Mouse (Mus musculus) MEL (cell line): ENCODE results near the gene Pip5k1c. TPM values are rescaled to one million over a fixed set of nuclear protein-coding genes. Genes with fewer than 3 reads are reported as not detected.

Experiments
- DNase-seq: peaks from one replicate; pipeline ENCODE4 v3.0.0; 2011; ENCODE audit warnings: low read depth, low spot score
- H3K27ac ChIP-seq: 2 replicates; pipeline ENCODE4 v1.5.1; 2012; ENCODE audit warnings: low read depth, mild to moderate bottlenecking, control low read depth, low read length, moderate library complexity; ENCODE audit not compliant: control insufficient read depth
- H3K27me3 ChIP-seq, 2 experiments: fragments of 150-350 bp in 1 of 2; sonication (generic) in 1 of 2; 2 replicates each; pipeline ENCODE4 v1.6.1; 2012; ENCODE audit warnings: low read length in 2 of 2, mild to moderate bottlenecking in 2 of 2, improper control_type of control experiment in 1 of 2, moderate library complexity in 1 of 2; ENCODE audit not compliant: insufficient read depth in 2 of 2, control insufficient read depth in 1 of 2
- H3K36me3 ChIP-seq, 2 experiments: 2 replicates each; pipeline ENCODE4 v1.6.1; 2012 to 2014; ENCODE audit warnings: low read length in 2 of 2, improper control_type of control experiment in 1 of 2, inconsistent platforms in 1 of 2, mild to moderate bottlenecking in 1 of 2; ENCODE audit not compliant: insufficient read depth in 2 of 2, control insufficient read depth in 1 of 2
- H3K4me1 ChIP-seq, 2 experiments: fragments of 150-350 bp in 1 of 2; sonication (generic) in 1 of 2; 2 replicates each; pipeline ENCODE4 v1.6.1; 2012; ENCODE audit warnings: low read length in 2 of 2, improper control_type of control experiment in 1 of 2, mild to moderate bottlenecking in 1 of 2; ENCODE audit not compliant: insufficient read depth in 2 of 2, control insufficient read depth in 1 of 2
- H3K4me3 ChIP-seq, 2 experiments: fragments of 150-350 bp in 1 of 2; sonication (generic) in 1 of 2; 2 replicates each; pipeline ENCODE4 v1.5.1; 2012; ENCODE audit warnings: low read depth in 2 of 2, low read length in 2 of 2, mild to moderate bottlenecking in 2 of 2, moderate library complexity in 2 of 2, control low read depth in 1 of 2, improper control_type of control experiment in 1 of 2; ENCODE audit not compliant: control insufficient read depth in 1 of 2, insufficient read depth in 1 of 2
- H3K79me2 ChIP-seq: 2 replicates; pipeline ENCODE4 v1.6.1; 2012; ENCODE audit warnings: mild to moderate bottlenecking, low read length, moderate library complexity; ENCODE audit not compliant: control insufficient read depth, poor library complexity, insufficient read depth
- H3K9ac ChIP-seq: 2 replicates; pipeline ENCODE4 v1.6.1; 2012; ENCODE audit warnings: low read depth, mild to moderate bottlenecking, control low read depth, low read length, moderate library complexity; ENCODE audit not compliant: control insufficient read depth, poor library complexity, severe bottlenecking
- H3K9me3 ChIP-seq: fragments of 150-350 bp; sonication (generic); replicated peaks from 2 replicates; pipeline ENCODE4 v1.6.1; 2012; ENCODE audit warnings: mild to moderate bottlenecking, low read length, improper control_type of control experiment, moderate library complexity; ENCODE audit not compliant: insufficient read depth
- CHD1 ChIP-seq: IDR thresholded peaks from 2 replicates; pipeline ENCODE4 v1.6.1; 2012; ENCODE audit warnings: low read depth, mild to moderate bottlenecking, inconsistent platforms, low read length, improper control_type of control experiment
- CHD2 ChIP-seq: IDR thresholded peaks from 2 replicates; pipeline ENCODE4 v1.6.1; 2011; ENCODE audit warnings: low read length, improper control_type of control experiment
- E2F4 ChIP-seq: IDR thresholded peaks from 2 replicates; pipeline ENCODE4 v1.6.1; 2011; ENCODE audit warnings: low read depth, low read length, improper control_type of control experiment, borderline replicate concordance
- ELF1 ChIP-seq: IDR thresholded peaks from 2 replicates; pipeline ENCODE4 v1.6.1; 2014; ENCODE audit warnings: low read depth, mild to moderate bottlenecking, inconsistent platforms, low read length, improper control_type of control experiment, moderate library complexity
- EP300 ChIP-seq, 2 experiments: IDR thresholded peaks; 2 replicates each; pipeline ENCODE4 v1.6.1; 2011; ENCODE audit warnings: improper control_type of control experiment in 2 of 2, low read length in 2 of 2, low read depth in 1 of 2, mild to moderate bottlenecking in 1 of 2
- GATA1 ChIP-seq: IDR thresholded peaks from 2 replicates; pipeline ENCODE4 v1.6.1; 2011; ENCODE audit warnings: low read depth, low read length, improper control_type of control experiment
- HCFC1 ChIP-seq: IDR thresholded peaks from 2 replicates; pipeline ENCODE4 v1.6.1; 2012; ENCODE audit warnings: low read depth, mild to moderate bottlenecking, inconsistent platforms, low read length, improper control_type of control experiment, moderate library complexity
- JUND ChIP-seq: IDR thresholded peaks from 2 replicates; pipeline ENCODE4 v1.6.1; 2011; ENCODE audit warnings: low read depth, mild to moderate bottlenecking, improper control_type of control experiment, low read length
- KAT2A ChIP-seq: conservative IDR thresholded peaks from 2 replicates; pipeline ENCODE4 v1.6.1; 2012; ENCODE audit warnings: low read depth, low read length, improper control_type of control experiment, inconsistent platforms
- MAX ChIP-seq: IDR thresholded peaks from 2 replicates; pipeline ENCODE4 v1.6.1; 2011; ENCODE audit warnings: low read length, improper control_type of control experiment
- MAZ ChIP-seq: IDR thresholded peaks from 2 replicates; pipeline ENCODE4 v1.6.1; 2012; ENCODE audit warnings: low read depth, mild to moderate bottlenecking, inconsistent platforms, low read length, improper control_type of control experiment
- MEF2A ChIP-seq: IDR thresholded peaks from 2 replicates; pipeline ENCODE4 v1.6.1; 2014; ENCODE audit warnings: low read depth, mild to moderate bottlenecking, inconsistent platforms, low read length, improper control_type of control experiment; ENCODE audit not compliant: poor library complexity, insufficient replicate concordance, severe bottlenecking; ENCODE audit errors: extremely low read depth
- MXI1 ChIP-seq: IDR thresholded peaks from 2 replicates; pipeline ENCODE4 v1.6.1; 2011; ENCODE audit warnings: mild to moderate bottlenecking, low read depth, low read length, improper control_type of control experiment
- MYB ChIP-seq: IDR thresholded peaks from 2 replicates; pipeline ENCODE4 v1.6.1; 2011; ENCODE audit warnings: mild to moderate bottlenecking, low read depth, low read length, improper control_type of control experiment
- MYC ChIP-seq: IDR thresholded peaks from 2 replicates; pipeline ENCODE4 v1.6.1; 2011; ENCODE audit warnings: low read depth, mild to moderate bottlenecking, low read length, improper control_type of control experiment, moderate library complexity
- POLR2A ChIP-seq, 2 experiments: IDR thresholded peaks; 2 replicates each; pipeline ENCODE4 v1.6.1; 2011 to 2012; ENCODE audit warnings: low read length in 2 of 2, mild to moderate bottlenecking in 2 of 2, control low read depth in 1 of 2, improper control_type of control experiment in 1 of 2, low read depth in 1 of 2, moderate library complexity in 1 of 2; ENCODE audit not compliant: control insufficient read depth in 1 of 2, insufficient read depth in 1 of 2, poor library complexity in 1 of 2
- POLR2AphosphoS2 ChIP-seq: IDR thresholded peaks from 2 replicates; pipeline ENCODE4 v1.6.1; 2011; ENCODE audit warnings: low read length, improper control_type of control experiment
- POLR2AphosphoS5 ChIP-seq: IDR thresholded peaks from 2 replicates; pipeline ENCODE4 v1.6.1; 2012; ENCODE audit warnings: low read depth, borderline replicate concordance, mild to moderate bottlenecking, inconsistent platforms, low read length, moderate library complexity, mixed read lengths
- RAD21 ChIP-seq: IDR thresholded peaks from 2 replicates; pipeline ENCODE4 v1.6.1; 2011; ENCODE audit warnings: mild to moderate bottlenecking, low read depth, low read length, improper control_type of control experiment
- RCOR1 ChIP-seq: IDR thresholded peaks from 2 replicates; pipeline ENCODE4 v1.6.1; 2012; ENCODE audit warnings: low read depth, mild to moderate bottlenecking, inconsistent platforms, low read length, improper control_type of control experiment
- TAL1 ChIP-seq: IDR thresholded peaks from 2 replicates; pipeline ENCODE4 v1.6.1; 2012; ENCODE audit warnings: mild to moderate bottlenecking, inconsistent platforms, low read length, moderate library complexity, mixed read lengths
- UBTF ChIP-seq: IDR thresholded peaks from 2 replicates; pipeline ENCODE4 v1.6.1; 2012; ENCODE audit warnings: low read depth, mild to moderate bottlenecking, inconsistent platforms, low read length, improper control_type of control experiment, moderate library complexity, borderline replicate concordance; ENCODE audit not compliant: insufficient read depth
- USF1 ChIP-seq: IDR thresholded peaks from 2 replicates; pipeline ENCODE4 v1.6.1; 2014; ENCODE audit warnings: low read depth, mild to moderate bottlenecking, inconsistent platforms, low read length, improper control_type of control experiment, moderate library complexity
- USF2 ChIP-seq, 2 experiments: IDR thresholded peaks; 2 replicates each; pipeline ENCODE4 v1.6.1; 2011 to 2012; ENCODE audit warnings: improper control_type of control experiment in 2 of 2, low read length in 2 of 2, borderline replicate concordance in 1 of 2, inconsistent platforms in 1 of 2, low read depth in 1 of 2, mild to moderate bottlenecking in 1 of 2; ENCODE audit not compliant: insufficient read depth in 1 of 2
- ZC3H11A ChIP-seq: IDR thresholded peaks from 2 replicates; pipeline ENCODE4 v1.6.1; 2012; ENCODE audit warnings: low read depth, mild to moderate bottlenecking, inconsistent platforms, low read length, improper control_type of control experiment
- ZKSCAN1 ChIP-seq: IDR thresholded peaks from 2 replicates; pipeline ENCODE4 v1.6.1; 2012; ENCODE audit warnings: low read depth, mild to moderate bottlenecking, inconsistent platforms, low read length, improper control_type of control experiment, moderate library complexity
- ZMIZ1 ChIP-seq: IDR thresholded peaks from 2 replicates; pipeline ENCODE4 v1.6.1; 2012; ENCODE audit warnings: low read depth, mild to moderate bottlenecking, inconsistent platforms, low read length, improper control_type of control experiment, moderate library complexity
- ZNF384 ChIP-seq: IDR thresholded peaks from 2 replicates; pipeline ENCODE4 v1.6.1; 2012; ENCODE audit warnings: low read depth, mild to moderate bottlenecking, inconsistent platforms, low read length, improper control_type of control experiment
- polyA plus RNA-seq, 2 experiments: library from polyadenylated mRNA; stranded (reverse) in 1 of 2; unstranded in 1 of 2; fragments of >175 nt in 1 of 2; fragments of >200 nt in 1 of 2; gene quantifications; 2 replicates each; pipeline versions ENCODE4 v1.2.1 to v1.2.4; 2012; ENCODE audit warnings: low replicate concordance in 2 of 2, low read depth in 1 of 2; ENCODE audit not compliant: insufficient read length in 2 of 2, insufficient read depth in 1 of 2, missing spikeins in 1 of 2
- total RNA-seq: library from RNA; depleted of rRNA; stranded (reverse); fragments of 300-350 nt; gene quantifications from 2 replicates; pipeline ENCODE4 v1.2.3, GENCODE M21; 2012

Pip5k1c gene
- total and polyA plus RNA-seq, 3 experiments, result 14.4 to 40.5 TPM; not detected in 1

GRCm38 (mm10) chr10:81355533-81355932 is 62.8 kb downstream of the Pip5k1c start:
- TF ChIP-seq POLR2A (IDR thresholded peaks at IDR 0.05; ENCODE audit: control insufficient read depth in 1 of 2, insufficient read depth in 1 of 2, low read depth in 1 of 2, low read length in 2 of 2, poor library complexity in 1 of 2) (no peak), GATA1 (peak; percentile 51; the same call in 1 of the 2 replicates), MAZ (no peak), ZNF384 (no peak), ZC3H11A (no peak), MYB (no peak), MAX (no peak), KAT2A (no peak), RCOR1 (peak; percentile 75), HCFC1 (no peak)
- H3K36me3 ChIP-seq, result peaks cover 0 to 24% of the 10 kb centered on the region in 2 experiments; a peak in 3 of 4 replicates
- peaks cover 3 to 33% of the 10 kb centered on the region in 2 experiments; a peak in 3 of 4 replicates for H3K4me1 ChIP-seq
- H3K27me3 ChIP-seq, result no peaks in the 10 kb centered on the region
- H3K9ac ChIP-seq, result no peak overlapping the region; the same call in 1 of the 2 replicates
- peaks cover 27% of the 10 kb centered on the region for H3K79me2 ChIP-seq
- DNase-seq, result no peak
- H3K27ac ChIP-seq, result peak overlapping the region; percentile 96
- H3K4me3 ChIP-seq, result no peak overlapping the region
- H3K9me3 ChIP-seq, result no peaks in the 10 kb centered on the region

- no peaks in the 10 kb centered on the region for H3K27me3 ChIP-seq
- H3K79me2 ChIP-seq, result peaks cover 27% of the 10 kb centered on the region
- H3K27ac ChIP-seq, result peak overlapping the region; percentile 96
- H3K36me3 ChIP-seq, result peaks cover 0 to 21% of the 10 kb centered on the region in 2 experiments; a peak in 3 of 4 replicates
- peak; percentile 94 for DNase-seq
- peak overlapping the region; percentile 62 to 68 for H3K4me3 ChIP-seq
- H3K9me3 ChIP-seq, result no peaks in the 10 kb centered on the region
- peak overlapping the region; percentile 84 for H3K9ac ChIP-seq
- peaks cover 3 to 29% of the 10 kb centered on the region in 2 experiments; a peak in 3 of 4 replicates for H3K4me1 ChIP-seq
- TF ChIP-seq CHD2, result no peak
- TF ChIP-seq MAZ, result peak; percentile 36; the same call in 1 of the 2 replicates
- no peak for TF ChIP-seq CHD1
- peak; percentile 98 for TF ChIP-seq MAX
- TF ChIP-seq ZKSCAN1, result no peak
- TF ChIP-seq POLR2AphosphoS2, result peak; percentile 28; the same call in 1 of the 2 replicates
- no peak for TF ChIP-seq E2F4
- peak; percentile 98 for TF ChIP-seq MXI1
- no peak for TF ChIP-seq TAL1
- no peak for TF ChIP-seq ZNF384
- TF ChIP-seq EP300 (IDR thresholded peaks at IDR 0.05; ENCODE audit: low read depth in 1 of 2, low read length in 2 of 2), result peak; percentile 55; a peak in 3 of 4 replicates
- TF ChIP-seq UBTF, result 0 out of 2 replicates have a peak, but pooled peaks have one; percentile 47
- 0 out of 2 replicates have a peak, but pooled peaks have one; percentile 26 for TF ChIP-seq ELF1
- peak; percentile 99 for TF ChIP-seq MYC
- 0 out of 2 replicates have a peak, but pooled peaks have one; percentile 21 for TF ChIP-seq JUND
- peak; percentile 54 to 81; a peak in 3 of 4 replicates for TF ChIP-seq POLR2A (IDR thresholded peaks at IDR 0.05; ENCODE audit: control insufficient read depth in 1 of 2, insufficient read depth in 1 of 2, low read depth in 1 of 2, low read length in 2 of 2, poor library complexity in 1 of 2)
- peak; percentile 77 for TF ChIP-seq USF1
- peak; percentile 14; the same call in 1 of the 2 replicates for TF ChIP-seq ZMIZ1
- TF ChIP-seq MYB, result no peak
- TF ChIP-seq RAD21, result no peak
- no peak; the same call in 1 of the 2 replicates for TF ChIP-seq POLR2AphosphoS5
- no peak for TF ChIP-seq GATA1
- TF ChIP-seq MEF2A, result no peak
- no peak; a peak in 1 of 4 replicates for TF ChIP-seq USF2 (IDR thresholded peaks at IDR 0.05; ENCODE audit: borderline replicate concordance in 1 of 2, insufficient read depth in 1 of 2, low read depth in 1 of 2, low read length in 2 of 2)
These were observed 63.7 kb downstream of the Pip5k1c start for GRCm38 (mm10) chr10:81356352-81356990.
